Mouse (Mus musculus): ENCODE data around the gene Tgfbr2. TPM values are rescaled to one million over a fixed set of nuclear protein-coding genes. Genes with fewer than 3 reads are reported as not detected.

Gene Tgfbr2
- polyA plus RNA-seq, 1 experiment from 2014 or later: 108 TPM

- in situ Hi-C loops (cut with MboI; ENCODE audit: low pct_unique_long_range_greater_than_20kb): no loop called here
- POLR2A ChIA-PET: no interaction called here
- CTCF ChIA-PET: interaction anchor here (1.6 kb wide), 1 partner anchor 12 kb away, joined by 4 read pairs; no protein-coding TSS in a partner anchor
Measured at GRCm38 (mm10) chr9:116181608-116182007, 6.4 kb upstream of the Tgfbr2 start.

GRCm38 (mm10) chr9:116178151-116178550 is 3.0 kb upstream of the Tgfbr2 start:
- CTCF ChIA-PET: no interaction called here
- in situ Hi-C loops (cut with MboI; ENCODE audit: low pct_unique_long_range_greater_than_20kb): no loop called here
- DNase-seq (ENCODE audit: low read depth, low spot score): no peak
- POLR2A ChIA-PET: no interaction called here
- no peak for TF ChIP-seq CTCF (IDR thresholded peaks at IDR 0.05)
- no peak for ATAC-seq
- H3K27me3 ChIP-seq: no peaks in the 10 kb centered on the region

More at GRCm38 (mm10) chr9:116181608-116182007, 6.4 kb upstream of the Tgfbr2 start:
- no peak for TF ChIP-seq CTCF (IDR thresholded peaks at IDR 0.05)
- no peak for DNase-seq (ENCODE audit: low read depth, low spot score)
- ATAC-seq: no peak
- no peaks in the 10 kb centered on the region for H3K27me3 ChIP-seq

GRCm38 (mm10) chr9:116177108-116177507 is 1.9 kb upstream of the Tgfbr2 start:
- in situ Hi-C loops (cut with MboI; ENCODE audit: low pct_unique_long_range_greater_than_20kb): no loop called here
- ChIA-PET POLR2A (no interaction called here), CTCF (no interaction called here)
- TF ChIP-seq CTCF (IDR thresholded peaks at IDR 0.05): no peak
- no peaks in the 10 kb centered on the region for H3K27me3 ChIP-seq
- ATAC-seq (no peak), DNase-seq (ENCODE audit: low read depth, low spot score) (no peak)

GRCm38 (mm10) chr9:116175488-116176115 is 442 bp upstream of the Tgfbr2 start:
- no peak for TF ChIP-seq CTCF (IDR thresholded peaks at IDR 0.05)
- ChIA-PET POLR2A (interaction anchor here (0.8 to 2.1 kb wide), 5 partner anchors 11 to 86 kb away, joined by 3 to 11 read pairs (median 3); no protein-coding TSS in a partner anchor), CTCF (interaction anchor here (0.8 to 2.1 kb wide), 6 partner anchors 13 to 214 kb away, joined by 3 to 5 read pairs (median 4); no protein-coding TSS in a partner anchor)
- DNase-seq (ENCODE audit: low read depth, low spot score): no peak
- H3K27me3 ChIP-seq: no peaks in the 10 kb centered on the region
- in situ Hi-C loops (cut with MboI; ENCODE audit: low pct_unique_long_range_greater_than_20kb): no loop called here
- no peak for ATAC-seq

- TF ChIP-seq CTCF (IDR thresholded peaks at IDR 0.05): no peak
- ChIA-PET POLR2A (interaction anchor here (0.6 to 2.1 kb wide), 5 partner anchors 17 to 201 kb away, joined by 3 to 11 read pairs (median 4); no protein-coding TSS in a partner anchor), CTCF (interaction anchor here (1.6 to 2.1 kb wide), 2 partner anchors 18 to 211 kb away, joined by 3 to 5 read pairs; no protein-coding TSS in a partner anchor)
- in situ Hi-C loops (cut with MboI; ENCODE audit: low pct_unique_long_range_greater_than_20kb): no loop called here
- ATAC-seq (no peak), DNase-seq (ENCODE audit: low read depth, low spot score) (no peak)
- H3K27me3 ChIP-seq: no peaks in the 10 kb centered on the region
Measured at GRCm38 (mm10) chr9:116173473-116174170, 1.5 kb downstream of the Tgfbr2 start.

- in situ Hi-C loops (cut with MboI; ENCODE audit: low pct_unique_long_range_greater_than_20kb): no loop called here
- no peak for TF ChIP-seq CTCF (IDR thresholded peaks at IDR 0.05)
- DNase-seq (ENCODE audit: low read depth, low spot score): no peak
Measured at GRCm38 (mm10) chr9:116173059-116173458, 2.1 kb downstream of the Tgfbr2 start.

GRCm38 (mm10) chr9:116169067-116169466 is 6.1 kb downstream of the Tgfbr2 start:
- in situ Hi-C loops (cut with MboI; ENCODE audit: low pct_unique_long_range_greater_than_20kb): no loop called here
- no peak for ATAC-seq
- TF ChIP-seq CTCF (IDR thresholded peaks at IDR 0.05): no peak
- CTCF ChIA-PET: interaction anchor here (1.3 kb wide), 1 partner anchor 51 kb away, joined by 3 read pairs; no protein-coding TSS in a partner anchor
- no peak for DNase-seq (ENCODE audit: low read depth, low spot score)
- POLR2A ChIA-PET: no interaction called here
- H3K27me3 ChIP-seq: no peaks in the 10 kb centered on the region

More at GRCm38 (mm10) chr9:116173059-116173458, 2.1 kb downstream of the Tgfbr2 start:
- ATAC-seq: no peak
- H3K27me3 ChIP-seq: no peaks in the 10 kb centered on the region
- POLR2A ChIA-PET: interaction anchor here (0.6 to 0.8 kb wide), 3 partner anchors 17 to 202 kb away, joined by 3 to 11 read pairs (median 4); no protein-coding TSS in a partner anchor
- CTCF ChIA-PET: interaction anchor here (1.6 kb wide), 1 partner anchor 18 kb away, joined by 3 read pairs; no protein-coding TSS in a partner anchor

- ATAC-seq (peak; percentile 65), DNase-seq (ENCODE audit: low read depth, low spot score) (no peak)
- no peaks in the 10 kb centered on the region for H3K27me3 ChIP-seq
- ChIA-PET CTCF (no interaction called here), POLR2A (no interaction called here)
- in situ Hi-C loops (cut with MboI; ENCODE audit: low pct_unique_long_range_greater_than_20kb): no loop called here
- TF ChIP-seq CTCF (IDR thresholded peaks at IDR 0.05): no peak
Measured at GRCm38 (mm10) chr9:116167304-116167880, 7.8 kb downstream of the Tgfbr2 start.

- no peak for ATAC-seq
- no peak for TF ChIP-seq CTCF (IDR thresholded peaks at IDR 0.05)
- no peaks in the 10 kb centered on the region for H3K27me3 ChIP-seq
- POLR2A ChIA-PET: interaction anchor here (0.6 to 0.7 kb wide), 2 partner anchors 12 to 94 kb away, joined by 3 read pairs; no protein-coding TSS in a partner anchor
- in situ Hi-C loops (cut with MboI; ENCODE audit: low pct_unique_long_range_greater_than_20kb): no loop called here
- DNase-seq (ENCODE audit: low read depth, low spot score): no peak
- CTCF ChIA-PET: no interaction called here
Measured at GRCm38 (mm10) chr9:116166363-116166762, 8.8 kb downstream of the Tgfbr2 start.

GRCm38 (mm10) chr9:116163883-116164282 is 11.3 kb downstream of the Tgfbr2 start:
- CTCF ChIA-PET: no interaction called here
- no peaks in the 10 kb centered on the region for H3K27me3 ChIP-seq
- no peak for ATAC-seq
- in situ Hi-C loops (cut with MboI; ENCODE audit: low pct_unique_long_range_greater_than_20kb): no loop called here
- no peak for TF ChIP-seq CTCF (IDR thresholded peaks at IDR 0.05)
- POLR2A ChIA-PET: interaction anchor here (1.2 kb wide), 1 partner anchor 11 kb away, joined by 3 read pairs; the partner anchor contains the start of gene Tgfbr2
- no peak for DNase-seq (ENCODE audit: low read depth, low spot score)
